Mouse (Mus musculus): Measurements from ENCODE around the gene Zdhhc1. TPM values are rescaled to one million over a fixed set of nuclear protein-coding genes. Genes with fewer than 3 reads are reported as not detected.
A peak's percentile ranks its signal among the peaks of the same experiment; 100 is the strongest.

The Zdhhc1 gene
- polyA plus RNA-seq, 1 experiment = not detected

DNA sequence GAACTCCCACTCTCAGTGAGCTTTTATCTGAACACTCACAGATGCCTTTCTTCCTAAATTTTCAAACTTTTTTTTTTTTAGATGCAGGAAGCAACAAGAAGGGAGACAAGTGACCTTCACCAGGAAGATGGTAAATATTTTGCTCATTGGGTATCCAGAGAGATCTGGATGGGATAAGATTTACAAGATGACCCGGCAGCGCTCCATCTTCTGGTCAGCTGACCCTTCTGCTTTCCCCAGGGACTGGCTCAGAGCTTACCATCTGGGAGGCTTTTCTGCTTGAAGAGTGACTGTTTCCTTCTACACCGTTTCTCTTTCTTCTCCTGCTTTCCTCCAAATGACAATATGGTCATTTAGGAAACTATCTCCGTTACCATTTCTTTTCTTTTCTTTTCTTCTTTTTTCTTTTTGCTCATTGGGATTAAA lies 50.6 kb downstream of the Zdhhc1 start:
- WGBS = 32% methylated on average over 4 of the region's 4 CpGs
- Histone ChIP-seq H3K4me3 (ENCODE audit: insufficient read depth, low read depth, low read length) (no peak overlapping the region), H3K27ac (ENCODE audit: insufficient read depth, low read depth, low read length) (no peak overlapping the region), H3K4me1 (ENCODE audit: control insufficient read depth, insufficient read depth, low read length) (peaks cover 7% of the 10 kb centered on the region)
- TF ChIP-seq POLR2A (IDR thresholded peaks at IDR 0.05; ENCODE audit: insufficient read depth, low read depth, low read length) = no peak
- no peak for TF ChIP-seq CTCF (IDR thresholded peaks at IDR 0.05; ENCODE audit: insufficient read depth, low read depth, low read length)

DNA sequence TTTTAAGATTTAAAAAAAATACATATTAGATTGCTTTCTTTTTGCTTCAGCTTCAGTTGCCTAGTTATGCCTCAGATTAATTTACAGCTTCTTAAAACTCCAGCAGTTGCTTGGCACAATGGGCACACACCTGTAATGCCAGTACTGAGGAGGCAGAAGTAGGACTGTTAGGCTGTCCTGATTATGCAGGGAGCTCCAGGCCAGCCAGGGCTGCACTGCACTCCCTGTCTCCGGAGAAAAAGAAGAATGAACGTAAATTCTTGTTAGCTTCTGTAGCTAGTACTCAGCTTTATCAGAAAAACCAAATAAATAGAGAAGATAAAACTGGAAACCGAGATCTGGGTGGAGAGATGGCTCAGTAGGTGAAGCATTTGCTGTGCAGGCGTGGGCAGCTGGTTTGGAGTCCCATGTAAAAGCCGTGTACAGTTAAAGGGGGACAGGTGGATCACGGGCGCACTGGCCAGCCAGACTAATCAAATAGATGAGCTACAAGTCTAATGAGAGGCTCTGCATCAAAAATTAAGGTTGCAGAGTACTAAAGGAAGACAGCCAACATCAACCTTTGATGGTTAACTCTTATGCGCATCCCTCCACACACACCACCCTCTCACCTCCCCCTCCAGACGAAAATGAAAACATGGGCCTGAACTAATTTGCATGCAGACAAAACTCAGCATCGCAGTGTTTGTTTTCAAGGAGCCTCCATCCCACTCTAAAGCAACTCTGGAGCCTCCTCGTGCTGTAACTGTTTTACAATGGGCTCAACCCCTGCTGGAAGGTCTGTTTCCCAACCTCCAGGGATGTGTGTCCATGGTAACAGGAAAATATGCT lies 51.2 kb downstream of the Zdhhc1 start:
- Histone ChIP-seq H3K27ac (ENCODE audit: insufficient read depth, low read depth, low read length) (no peak overlapping the region), H3K4me1 (ENCODE audit: control insufficient read depth, insufficient read depth, low read length) (peaks cover 7% of the 10 kb centered on the region), H3K4me3 (ENCODE audit: insufficient read depth, low read depth, low read length) (no peak overlapping the region)
- TF ChIP-seq POLR2A (IDR thresholded peaks at IDR 0.05; ENCODE audit: insufficient read depth, low read depth, low read length) = no peak
- no peak for TF ChIP-seq CTCF (IDR thresholded peaks at IDR 0.05; ENCODE audit: insufficient read depth, low read depth, low read length)
- WGBS = 39% methylated on average over 11 of the region's 11 CpGs

DNA sequence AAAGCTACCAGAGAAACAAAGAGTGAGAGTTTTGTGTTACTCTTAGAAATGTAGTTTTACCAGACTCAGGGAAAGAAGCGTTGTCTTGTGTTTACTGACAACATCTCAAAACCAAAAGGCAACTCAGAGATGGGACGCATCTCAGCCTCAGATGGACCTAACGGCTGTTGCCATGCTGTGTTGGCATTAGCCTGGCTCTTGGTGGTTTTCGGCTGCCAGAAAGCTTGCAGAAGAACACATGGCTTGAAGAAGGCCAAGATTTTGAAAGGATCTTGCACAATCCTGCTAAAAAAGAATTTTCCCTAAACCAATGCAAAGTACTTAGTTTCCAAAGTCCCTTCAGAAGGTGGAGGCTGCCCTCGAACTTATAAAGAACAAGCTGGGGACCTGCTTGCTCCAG lies 54.0 kb downstream of the Zdhhc1 start:
- TF ChIP-seq POLR2A (IDR thresholded peaks at IDR 0.05; ENCODE audit: insufficient read depth, low read depth, low read length) (no peak), CTCF (IDR thresholded peaks at IDR 0.05; ENCODE audit: insufficient read depth, low read depth, low read length) (no peak)
- 89% methylated on average over 5 of the region's 5 CpGs for WGBS
- no peak overlapping the region for H3K4me3 ChIP-seq (ENCODE audit: insufficient read depth, low read depth, low read length)
- no peak overlapping the region for H3K27ac ChIP-seq (ENCODE audit: insufficient read depth, low read depth, low read length)
- H3K4me1 ChIP-seq (ENCODE audit: control insufficient read depth, insufficient read depth, low read length) = peaks cover 7% of the 10 kb centered on the region

DNA sequence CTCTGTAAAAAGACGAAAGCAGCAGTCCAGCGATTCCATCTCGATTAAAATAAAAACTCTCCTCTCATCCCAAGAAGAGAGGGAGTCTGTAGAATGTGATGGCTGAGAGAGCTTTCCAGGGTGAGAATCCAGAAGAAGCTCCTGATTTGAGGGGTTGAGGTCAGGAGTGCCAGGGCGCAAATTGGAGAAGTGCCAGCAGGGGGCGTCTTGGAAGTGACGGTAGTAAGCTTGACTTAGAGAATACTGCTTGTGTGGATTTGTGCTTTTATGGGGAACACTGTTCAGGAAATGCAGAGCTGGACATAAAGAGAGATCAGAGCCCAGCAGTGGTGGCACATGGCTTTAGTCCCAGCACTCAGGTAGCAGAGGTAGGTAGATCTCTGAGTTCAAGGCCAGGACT lies 55.3 kb downstream of the Zdhhc1 start:
- no peak overlapping the region for H3K4me3 ChIP-seq (ENCODE audit: insufficient read depth, low read depth, low read length)
- WGBS = 14% methylated on average over 6 of the region's 6 CpGs
- TF ChIP-seq POLR2A (IDR thresholded peaks at IDR 0.05; ENCODE audit: insufficient read depth, low read depth, low read length) = no peak
- TF ChIP-seq CTCF (IDR thresholded peaks at IDR 0.05; ENCODE audit: insufficient read depth, low read depth, low read length) = peak; percentile 26; the same call in 1 of the 2 replicates
- H3K27ac ChIP-seq (ENCODE audit: insufficient read depth, low read depth, low read length) = no peak overlapping the region
- H3K4me1 ChIP-seq (ENCODE audit: control insufficient read depth, insufficient read depth, low read length) = peaks cover 7% of the 10 kb centered on the region

DNA sequence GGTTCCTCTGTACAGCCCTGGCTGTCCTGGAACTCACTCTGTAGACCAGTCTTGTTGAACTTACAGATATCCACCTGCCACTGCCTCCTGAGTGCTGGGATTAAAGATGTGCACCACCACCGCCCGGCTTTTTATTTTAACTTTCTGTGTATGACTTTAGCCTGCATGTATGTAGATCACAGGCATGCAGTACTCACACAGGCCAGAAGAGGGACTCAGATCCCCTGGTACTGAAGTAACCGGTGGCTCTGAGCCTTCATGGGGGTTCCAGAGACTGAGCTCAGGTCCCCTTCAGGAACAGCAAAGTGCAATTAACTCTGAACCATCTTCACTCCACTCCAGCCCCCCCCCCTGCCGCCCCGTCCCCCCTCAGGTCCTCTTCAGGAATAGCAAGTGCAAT lies 57.8 kb downstream of the Zdhhc1 start:
- Histone ChIP-seq H3K4me1 (ENCODE audit: control insufficient read depth, insufficient read depth, low read length) (0 out of 2 replicates have a peak, but pooled peaks cover under 1% of the 10 kb centered on the region), H3K27ac (ENCODE audit: insufficient read depth, low read depth, low read length) (no peak overlapping the region), H3K4me3 (ENCODE audit: insufficient read depth, low read depth, low read length) (no peak overlapping the region)
- WGBS = 50% methylated on average over 5 of the region's 5 CpGs
- TF ChIP-seq POLR2A (IDR thresholded peaks at IDR 0.05; ENCODE audit: insufficient read depth, low read depth, low read length) = no peak
- no peak for TF ChIP-seq CTCF (IDR thresholded peaks at IDR 0.05; ENCODE audit: insufficient read depth, low read depth, low read length)

DNA sequence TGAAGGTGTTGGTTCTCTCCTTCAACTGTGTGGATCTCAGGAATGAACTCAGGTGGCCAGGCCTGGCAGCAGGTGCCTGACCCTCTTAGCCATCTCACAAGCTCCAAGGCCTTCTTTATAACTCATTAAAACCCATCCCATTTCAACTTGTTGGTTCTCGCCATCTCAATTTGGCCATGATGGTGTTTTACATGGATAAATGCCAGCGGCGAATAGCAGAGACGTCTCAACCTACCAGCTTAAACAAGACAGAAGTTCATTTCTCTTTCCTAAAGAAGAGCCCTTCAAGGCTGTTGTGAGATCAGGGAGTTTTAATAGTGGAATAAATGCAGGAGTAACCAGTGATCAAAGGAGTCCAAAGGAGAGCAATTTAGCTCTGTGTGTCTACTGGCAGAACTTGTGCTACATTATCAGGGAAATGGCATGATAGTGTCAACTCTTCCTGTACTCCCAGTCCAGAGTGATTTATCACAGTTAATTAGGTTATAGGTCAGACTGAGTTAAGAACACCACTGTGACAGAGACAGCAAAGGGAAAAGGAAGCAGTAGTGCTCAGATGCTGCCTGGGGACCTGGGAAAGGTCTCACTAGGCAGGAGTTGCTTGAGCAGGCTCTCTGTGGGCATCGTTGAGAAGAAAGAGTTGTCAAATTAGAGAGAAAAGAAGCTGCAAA lies 59.5 kb downstream of the Zdhhc1 start:
- no peak for TF ChIP-seq CTCF (IDR thresholded peaks at IDR 0.05; ENCODE audit: insufficient read depth, low read depth, low read length)
- H3K4me3 ChIP-seq (ENCODE audit: insufficient read depth, low read depth, low read length) = no peak overlapping the region
- 90% methylated on average over 5 of the region's 5 CpGs for WGBS
- 0 out of 2 replicates have a peak, but pooled peaks cover 3% of the 10 kb centered on the region for H3K4me1 ChIP-seq (ENCODE audit: control insufficient read depth, insufficient read depth, low read length)
- H3K27ac ChIP-seq (ENCODE audit: insufficient read depth, low read depth, low read length) = no peak overlapping the region

DNA sequence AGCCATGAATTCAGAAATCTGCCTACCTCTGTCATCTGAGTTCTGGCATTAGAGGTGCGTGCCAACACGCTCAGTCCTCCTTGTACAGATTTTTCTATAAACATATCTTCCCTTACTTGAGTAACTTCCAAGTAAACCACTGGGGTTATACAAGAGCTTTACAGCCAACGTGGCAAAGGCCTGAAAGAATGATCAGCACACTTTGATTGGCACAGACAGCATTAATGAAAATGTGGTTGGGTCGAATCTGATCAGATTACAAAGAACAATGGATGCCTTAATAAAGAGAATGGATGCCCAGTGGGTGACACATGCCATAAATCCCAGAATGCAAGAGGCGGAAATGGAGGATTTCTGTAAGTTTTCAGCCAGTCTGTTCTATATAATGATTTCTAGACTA lies 60.5 kb downstream of the Zdhhc1 start:
- Histone ChIP-seq H3K4me1 (ENCODE audit: control insufficient read depth, insufficient read depth, low read length) (0 out of 2 replicates have a peak, but pooled peaks cover 3% of the 10 kb centered on the region), H3K27ac (ENCODE audit: insufficient read depth, low read depth, low read length) (no peak overlapping the region), H3K4me3 (ENCODE audit: insufficient read depth, low read depth, low read length) (no peak overlapping the region)
- TF ChIP-seq CTCF (IDR thresholded peaks at IDR 0.05; ENCODE audit: insufficient read depth, low read depth, low read length) (no peak), POLR2A (IDR thresholded peaks at IDR 0.05; ENCODE audit: insufficient read depth, low read depth, low read length) (no peak)
- 76% methylated on average over 5 of the region's 5 CpGs for WGBS

DNA sequence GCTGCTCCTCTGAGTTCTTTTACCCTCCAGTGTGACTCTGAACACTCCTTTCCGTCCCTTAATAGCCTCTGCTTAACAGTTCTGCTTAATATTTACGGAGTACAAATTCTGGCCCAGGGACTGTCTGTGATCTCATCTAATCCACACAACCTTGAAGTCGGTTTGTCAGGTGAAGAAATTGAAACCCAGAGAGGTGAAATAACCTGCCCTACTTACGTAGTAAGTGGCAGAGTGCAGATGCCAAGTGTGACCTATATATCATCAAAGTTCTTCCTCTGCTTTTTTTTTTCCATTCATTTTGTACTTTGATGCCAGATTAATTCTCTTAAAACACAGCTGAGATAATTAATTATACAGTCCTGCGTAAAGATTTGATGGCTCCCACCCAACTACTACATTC lies 62.6 kb downstream of the Zdhhc1 start:
- no peak for TF ChIP-seq CTCF (IDR thresholded peaks at IDR 0.05; ENCODE audit: insufficient read depth, low read depth, low read length)
- no peak for TF ChIP-seq POLR2A (IDR thresholded peaks at IDR 0.05; ENCODE audit: insufficient read depth, low read depth, low read length)
- H3K4me1 ChIP-seq (ENCODE audit: control insufficient read depth, insufficient read depth, low read length) = 0 out of 2 replicates have a peak, but pooled peaks cover 3% of the 10 kb centered on the region
- H3K27ac ChIP-seq (ENCODE audit: insufficient read depth, low read depth, low read length) = no peak overlapping the region
- WGBS = 62% methylated on average over 5 of the region's 5 CpGs
- no peak overlapping the region for H3K4me3 ChIP-seq (ENCODE audit: insufficient read depth, low read depth, low read length)

DNA sequence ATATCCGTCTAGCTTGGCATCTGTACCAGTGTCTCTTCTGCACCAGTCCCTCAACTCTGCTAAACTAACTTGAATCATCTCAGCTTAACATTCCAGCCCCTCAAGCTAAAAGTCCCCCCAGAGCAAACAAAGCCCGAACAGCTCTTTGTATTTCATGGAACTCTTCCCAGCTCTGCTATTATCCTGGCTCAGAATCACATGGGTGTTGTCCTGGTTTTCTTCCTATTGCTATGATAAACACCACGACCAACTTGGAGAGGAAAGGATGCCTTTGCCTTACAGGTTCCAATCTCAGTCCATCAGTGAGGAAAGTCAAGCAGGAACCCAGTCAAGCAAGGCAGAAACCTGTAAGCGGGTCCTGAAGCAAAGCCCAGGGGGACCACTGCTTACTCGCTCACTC lies 63.2 kb downstream of the Zdhhc1 start:
- H3K4me3 ChIP-seq (ENCODE audit: insufficient read depth, low read depth, low read length) = no peak overlapping the region
- 0 out of 2 replicates have a peak, but pooled peaks cover 3% of the 10 kb centered on the region for H3K4me1 ChIP-seq (ENCODE audit: control insufficient read depth, insufficient read depth, low read length)
- WGBS = 53% methylated on average over 5 of the region's 5 CpGs
- no peak overlapping the region for H3K27ac ChIP-seq (ENCODE audit: insufficient read depth, low read depth, low read length)
- TF ChIP-seq CTCF (IDR thresholded peaks at IDR 0.05; ENCODE audit: insufficient read depth, low read depth, low read length) (no peak), POLR2A (IDR thresholded peaks at IDR 0.05; ENCODE audit: insufficient read depth, low read depth, low read length) (no peak)

Data from olfactory bulb, adult 2 months (tissue).